Mouse (Mus musculus): ENCODE data around the gene Igf2bp1. TPM values are rescaled to one million over a fixed set of nuclear protein-coding genes. Genes with fewer than 3 reads are reported as not detected.

The Igf2bp1 gene
- total and polyA plus RNA-seq, 2 experiments from 2014 or later = 3.5 to 4.1 TPM

- no peak; the same call in 1 of the 2 replicates for ATAC-seq
- peaks cover 5% of the 10 kb centered on the region; the same call in 1 of the 2 replicates for H3K4me1 ChIP-seq (ENCODE audit: insufficient read depth, low read length)
These were observed 1.6 kb downstream of the Igf2bp1 start for GRCm38 (mm10) chr11:96003969-96004792.

GRCm38 (mm10) chr11:96003100-96003900 is 2.4 kb downstream of the Igf2bp1 start:
- H3K27me3 ChIP-seq (ENCODE audit: insufficient read depth, low read length) = peaks cover 6% of the 10 kb centered on the region; the same call in 1 of the 2 replicates
- H3K27ac ChIP-seq = no peak overlapping the region
- ATAC-seq = no peak
- H3K4me1 ChIP-seq (ENCODE audit: insufficient read depth, low read length) = peaks cover 5% of the 10 kb centered on the region; the same call in 1 of the 2 replicates
- H3K4me2 ChIP-seq (ENCODE audit: low read depth, low read length) = peak overlapping the region; percentile 55
- H3K4me3 ChIP-seq (ENCODE audit: low read length) = peak overlapping the region; percentile 37
- no peak overlapping the region for H3K9ac ChIP-seq (replicated peaks; ENCODE audit: low read length)
- H3K36me3 ChIP-seq (ENCODE audit: insufficient read depth, low read length) = no peaks in the 10 kb centered on the region
- WGBS = 13% methylated on average over 12 of the region's 12 CpGs
- TF ChIP-seq CTCF (IDR thresholded peaks at IDR 0.05; ENCODE audit: low read depth) = no peak
- no peak for DNase-seq (ENCODE audit: low spot score)
- no peaks in the 10 kb centered on the region for H3K9me3 ChIP-seq (ENCODE audit: low read length)

More at GRCm38 (mm10) chr11:96003969-96004792, 1.6 kb downstream of the Igf2bp1 start:
- Histone ChIP-seq H3K36me3 (ENCODE audit: insufficient read depth, low read length) (no peaks in the 10 kb centered on the region), H3K27me3 (ENCODE audit: insufficient read depth, low read length) (peaks cover 6% of the 10 kb centered on the region; the same call in 1 of the 2 replicates), H3K9ac (replicated peaks; ENCODE audit: low read length) (peak overlapping the region; percentile 37), H3K4me2 (ENCODE audit: low read depth, low read length) (peak overlapping the region; percentile 55), H3K27ac (peak overlapping the region; percentile 64), H3K4me3 (ENCODE audit: low read length) (peak overlapping the region; percentile 37), H3K9me3 (ENCODE audit: low read length) (no peaks in the 10 kb centered on the region)
- no peak for TF ChIP-seq CTCF (IDR thresholded peaks at IDR 0.05; ENCODE audit: low read depth)
- peak; percentile 20 for DNase-seq (ENCODE audit: low spot score)
- WGBS = 3% methylated on average over 28 of the region's 32 CpGs

DNA sequence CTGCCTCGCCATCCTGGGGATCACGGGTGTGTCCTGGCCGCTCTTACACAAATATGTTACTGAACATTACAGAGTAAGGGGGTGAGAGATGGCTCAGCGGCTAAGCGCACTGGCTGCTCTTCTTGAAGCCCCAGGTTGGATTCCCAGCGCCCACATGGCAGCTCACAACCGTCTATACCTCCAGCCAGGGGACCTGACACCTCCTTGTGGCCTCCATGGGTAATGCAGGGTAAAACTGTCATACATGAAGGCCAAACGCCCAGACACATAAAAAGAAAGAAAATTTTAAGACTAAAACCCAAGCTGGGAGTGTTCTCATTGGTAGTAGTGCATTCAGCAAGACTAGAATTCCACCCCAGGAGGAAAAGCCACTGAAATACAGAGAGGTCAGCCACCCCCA is 11.6 kb downstream of the Igf2bp1 start:
- H3K27ac ChIP-seq = no peak overlapping the region
- no peak overlapping the region for H3K9ac ChIP-seq (replicated peaks; ENCODE audit: low read length)
- no peaks in the 10 kb centered on the region for H3K36me3 ChIP-seq (ENCODE audit: insufficient read depth, low read length)
- ATAC-seq (no peak), DNase-seq (ENCODE audit: low spot score) (no peak)
- no peak overlapping the region for H3K4me3 ChIP-seq (ENCODE audit: low read length)
- H3K9me3 ChIP-seq (ENCODE audit: low read length) = no peaks in the 10 kb centered on the region
- peaks cover 5% of the 10 kb centered on the region; the same call in 1 of the 2 replicates for H3K4me1 ChIP-seq (ENCODE audit: insufficient read depth, low read length)
- 0 out of 2 replicates have a peak, but pooled peaks have one; percentile 9 for TF ChIP-seq CTCF (IDR thresholded peaks at IDR 0.05; ENCODE audit: low read depth)
- 92% methylated on average over 8 of the region's 8 CpGs for WGBS
- no peak overlapping the region for H3K4me2 ChIP-seq (ENCODE audit: low read depth, low read length)
- H3K27me3 ChIP-seq (ENCODE audit: insufficient read depth, low read length) = no peaks in the 10 kb centered on the region

- H3K27me3 ChIP-seq (ENCODE audit: insufficient read depth, low read length) = no peaks in the 10 kb centered on the region
- H3K36me3 ChIP-seq (ENCODE audit: insufficient read depth, low read length) = no peaks in the 10 kb centered on the region
- TF ChIP-seq CTCF (IDR thresholded peaks at IDR 0.05; ENCODE audit: low read depth) = no peak
- peak; percentile 66 for DNase-seq (ENCODE audit: low spot score)
- H3K4me2 ChIP-seq (ENCODE audit: low read depth, low read length) = peak overlapping the region; percentile 85
- peaks cover 13% of the 10 kb centered on the region; the same call in 1 of the 2 replicates for H3K4me1 ChIP-seq (ENCODE audit: insufficient read depth, low read length)
- peak overlapping the region; percentile 93 for H3K9ac ChIP-seq (replicated peaks; ENCODE audit: low read length)
- peak; percentile 80 for ATAC-seq
- H3K4me3 ChIP-seq (ENCODE audit: low read length) = peak overlapping the region; percentile 47
- no peaks in the 10 kb centered on the region for H3K9me3 ChIP-seq (ENCODE audit: low read length)
- peak overlapping the region; percentile 86 for H3K27ac ChIP-seq
- 2% methylated on average over 29 of the region's 49 CpGs for WGBS
These were observed 14.6 kb downstream of the Igf2bp1 start for GRCm38 (mm10) chr11:95990886-95991708.

- H3K4me2 ChIP-seq (ENCODE audit: low read depth, low read length) = peak overlapping the region; percentile 85
- no peaks in the 10 kb centered on the region for H3K9me3 ChIP-seq (ENCODE audit: low read length)
- H3K36me3 ChIP-seq (ENCODE audit: insufficient read depth, low read length) = no peaks in the 10 kb centered on the region
- ATAC-seq = no peak
- H3K9ac ChIP-seq (replicated peaks; ENCODE audit: low read length) = peak overlapping the region; percentile 93
- peaks cover 13% of the 10 kb centered on the region; the same call in 1 of the 2 replicates for H3K4me1 ChIP-seq (ENCODE audit: insufficient read depth, low read length)
- no peak for DNase-seq (ENCODE audit: low spot score)
- WGBS = 53% methylated on average over 4 of the region's 4 CpGs
- no peak for TF ChIP-seq CTCF (IDR thresholded peaks at IDR 0.05; ENCODE audit: low read depth)
- peak overlapping the region; percentile 47 for H3K4me3 ChIP-seq (ENCODE audit: low read length)
- H3K27ac ChIP-seq = peak overlapping the region; percentile 86
- no peaks in the 10 kb centered on the region for H3K27me3 ChIP-seq (ENCODE audit: insufficient read depth, low read length)
These were observed 15.3 kb downstream of the Igf2bp1 start for GRCm38 (mm10) chr11:95990431-95990830.

GRCm38 (mm10) chr11:95989864-95990263 is 15.9 kb downstream of the Igf2bp1 start:
- no peak for ATAC-seq
- 60% methylated on average over 8 of the region's 8 CpGs for WGBS
- Histone ChIP-seq H3K9me3 (ENCODE audit: low read length) (no peaks in the 10 kb centered on the region), H3K4me3 (ENCODE audit: low read length) (no peak overlapping the region), H3K4me2 (ENCODE audit: low read depth, low read length) (no peak overlapping the region), H3K27me3 (ENCODE audit: insufficient read depth, low read length) (no peaks in the 10 kb centered on the region), H3K36me3 (ENCODE audit: insufficient read depth, low read length) (no peaks in the 10 kb centered on the region), H3K27ac (no peak overlapping the region), H3K9ac (replicated peaks; ENCODE audit: low read length) (no peak overlapping the region), H3K4me1 (ENCODE audit: insufficient read depth, low read length) (peaks cover 13% of the 10 kb centered on the region; the same call in 1 of the 2 replicates)
- no peak for DNase-seq (ENCODE audit: low spot score)
- no peak for TF ChIP-seq CTCF (IDR thresholded peaks at IDR 0.05; ENCODE audit: low read depth)

Data from hindbrain, postnatal 0 days (tissue).